Mouse (Mus musculus) limb, embryonic 12.5 days (tissue): ENCODE data around the gene Ssbp2. TPM values are rescaled to one million over a fixed set of nuclear protein-coding genes. Genes with fewer than 3 reads are reported as not detected.

Source experiments
- ATAC-seq: fragments of 200-750 bp; cut with Nextera tagmentation; 2 replicates; pipeline ENCODE4 v1.8.0; 2017; ENCODE audit warnings: low read depth, moderate TSS enrichment; ENCODE audit not compliant: insufficient number of reproducible peaks, insufficient read depth, low FRiP score, low TSS enrichment
- H3K27ac ChIP-seq: fragments of 300-500 bp; sonication (generic); 2 replicates; pipeline ENCODE4 v1.5.1; 2016; ENCODE audit warnings: mild to moderate bottlenecking, moderate library complexity
- H3K27me3 ChIP-seq: fragments of 300-500 bp; sonication (generic); 2 replicates; pipeline ENCODE4 v1.6.1; 2016; ENCODE audit warnings: mild to moderate bottlenecking, moderate library complexity
- H3K36me3 ChIP-seq: fragments of 300-500 bp; sonication (generic); 2 replicates; pipeline ENCODE4 v1.6.1; 2016; ENCODE audit warnings: mild to moderate bottlenecking, moderate library complexity
- H3K4me1 ChIP-seq: fragments of 300-500 bp; sonication (generic); replicated peaks from 2 replicates; pipeline ENCODE4 v1.6.1; 2016
- H3K4me2 ChIP-seq: fragments of 300-500 bp; sonication (generic); 2 replicates; pipeline ENCODE4 v1.6.1; 2016; ENCODE audit warnings: mild to moderate bottlenecking, moderate library complexity
- H3K4me3 ChIP-seq: fragments of 300-500 bp; sonication (generic); replicated peaks from 2 replicates; pipeline ENCODE4 v1.5.1; 2016; ENCODE audit warnings: mild to moderate bottlenecking
- H3K9ac ChIP-seq: fragments of 300-500 bp; sonication (generic); replicated peaks from 2 replicates; pipeline ENCODE4 v1.6.1; 2016; ENCODE audit warnings: mild to moderate bottlenecking, moderate library complexity
- H3K9me3 ChIP-seq: fragments of 300-500 bp; sonication (generic); 2 replicates; pipeline ENCODE4 v1.6.1; 2016; ENCODE audit warnings: mild to moderate bottlenecking, moderate library complexity
- WGBS: fragments of 180-500 bp; shearing (Covaris S2); methylation state at CpG from one replicate; pipeline ENCODE4 v1.1.7; 2016; 5-methylcytosine and 5-hydroxymethylcytosine counted together
- polyA plus RNA-seq: library from polyadenylated mRNA; unstranded; fragments of >200 nt; fragmentation: Nextera tagmentation; extraction: Ambion mirVana; gene quantifications from 2 replicates; pipeline ENCODE4 v1.2.1, GENCODE M21; 2016

Ssbp2 gene
- polyA plus RNA-seq, 1 experiment from 2014 or later: 235 TPM

DNA sequence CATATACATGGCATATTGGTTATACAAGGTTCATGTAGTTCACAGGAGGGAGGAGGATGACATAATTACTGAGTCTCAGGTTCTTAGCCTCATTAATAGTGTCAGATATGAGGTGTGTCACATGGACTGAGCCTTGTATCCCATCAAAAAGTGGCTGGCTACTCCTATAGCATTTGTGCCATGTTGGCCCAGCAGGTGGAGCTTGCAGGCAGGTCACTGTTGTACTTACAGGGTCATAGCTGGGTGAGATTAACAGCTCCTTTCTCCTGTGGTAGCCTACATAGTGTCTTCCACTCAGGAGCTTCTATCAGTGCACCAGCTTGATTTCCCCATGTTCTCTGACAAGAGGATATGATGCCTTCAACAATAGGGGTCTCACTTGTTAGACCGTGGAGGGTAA, 135.2 kb downstream of the Ssbp2 start:
- H3K9ac ChIP-seq: no peak overlapping the region
- H3K4me2 ChIP-seq: no peak overlapping the region
- H3K9me3 ChIP-seq: no peaks in the 10 kb centered on the region
- H3K36me3 ChIP-seq: 0 out of 2 replicates have a peak, but pooled peaks cover 9% of the 10 kb centered on the region
- 94% methylated on average over 1 of the region's 1 CpGs for WGBS
- no peaks in the 10 kb centered on the region for H3K27me3 ChIP-seq
- no peak overlapping the region for H3K27ac ChIP-seq
- H3K4me3 ChIP-seq: no peak overlapping the region
- no peak for ATAC-seq
- H3K4me1 ChIP-seq: no peaks in the 10 kb centered on the region

- WGBS: 95% methylated on average over 3 of the region's 3 CpGs
- Histone ChIP-seq H3K27me3 (no peaks in the 10 kb centered on the region), H3K36me3 (peaks cover 13% of the 10 kb centered on the region; the same call in 1 of the 2 replicates), H3K9me3 (no peaks in the 10 kb centered on the region), H3K27ac (no peak overlapping the region), H3K4me2 (no peak overlapping the region), H3K9ac (no peak overlapping the region), H3K4me3 (no peak overlapping the region), H3K4me1 (no peaks in the 10 kb centered on the region)
- ATAC-seq: no peak
Observed at GRCm38 (mm10) chr13:91599594-91599993, 139.5 kb downstream of the Ssbp2 start.

GRCm38 (mm10) chr13:91605043-91605840, 145.2 kb downstream of the Ssbp2 start:
- H3K4me3 ChIP-seq: no peak overlapping the region
- no peak overlapping the region for H3K4me2 ChIP-seq
- H3K9me3 ChIP-seq: no peaks in the 10 kb centered on the region
- H3K4me1 ChIP-seq: no peaks in the 10 kb centered on the region
- H3K27me3 ChIP-seq: no peaks in the 10 kb centered on the region
- H3K36me3 ChIP-seq: peaks cover 4% of the 10 kb centered on the region; the same call in 1 of the 2 replicates
- no peak overlapping the region for H3K27ac ChIP-seq
- ATAC-seq: no peak
- no peak overlapping the region for H3K9ac ChIP-seq
- WGBS: 83% methylated on average over 7 of the region's 7 CpGs

DNA sequence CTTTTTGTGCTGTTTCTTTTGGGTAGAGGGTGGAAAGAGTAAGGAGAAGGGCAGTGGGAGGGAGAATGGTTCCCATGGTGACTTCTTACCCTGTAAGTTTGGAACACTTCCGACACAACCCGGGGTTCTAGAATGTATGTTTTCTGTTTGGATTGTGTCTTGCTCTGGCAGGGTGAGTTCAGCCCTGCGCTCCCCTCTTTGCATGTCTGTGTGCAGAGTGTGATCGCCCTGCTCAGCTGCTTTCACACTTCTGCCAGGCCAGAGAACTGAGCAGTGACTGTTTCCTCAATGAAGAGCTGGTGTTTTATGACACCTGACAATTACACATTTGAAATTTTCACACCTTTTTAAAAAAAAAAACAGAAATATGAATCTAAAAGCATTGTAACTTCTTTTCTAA, 150.5 kb downstream of the Ssbp2 start:
- no peak for ATAC-seq
- WGBS: 79% methylated on average over 4 of the region's 4 CpGs
- H3K27me3 ChIP-seq: no peaks in the 10 kb centered on the region
- no peaks in the 10 kb centered on the region; the same call in 1 of the 2 replicates for H3K36me3 ChIP-seq
- H3K4me1 ChIP-seq: no peaks in the 10 kb centered on the region
- H3K4me3 ChIP-seq: no peak overlapping the region
- H3K9me3 ChIP-seq: no peaks in the 10 kb centered on the region
- H3K9ac ChIP-seq: no peak overlapping the region
- no peak overlapping the region for H3K4me2 ChIP-seq
- H3K27ac ChIP-seq: no peak overlapping the region

DNA sequence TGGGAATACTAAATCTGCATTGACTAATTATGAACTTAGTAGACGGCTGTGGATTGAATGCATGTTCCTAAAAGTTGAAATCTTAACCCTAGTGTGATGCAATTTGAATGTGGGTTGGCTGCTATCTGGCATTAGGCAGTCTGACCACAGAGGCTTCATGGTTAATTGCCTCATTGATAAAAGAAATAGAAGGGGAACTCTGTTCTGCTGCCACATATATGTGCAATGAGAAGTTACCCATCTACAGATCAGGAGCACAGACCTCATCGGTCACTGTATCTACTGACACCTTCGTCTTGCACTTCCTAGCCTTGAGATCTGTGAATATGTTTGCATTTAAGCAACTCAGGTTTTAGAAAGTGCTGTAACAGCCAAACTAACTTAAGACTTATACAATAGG, 151.8 kb downstream of the Ssbp2 start:
- no peaks in the 10 kb centered on the region for H3K4me1 ChIP-seq
- no peaks in the 10 kb centered on the region for H3K36me3 ChIP-seq
- H3K4me2 ChIP-seq: no peak overlapping the region
- WGBS: 87% methylated on average over 3 of the region's 3 CpGs
- no peak for ATAC-seq
- no peaks in the 10 kb centered on the region for H3K27me3 ChIP-seq
- H3K9me3 ChIP-seq: no peaks in the 10 kb centered on the region
- no peak overlapping the region for H3K27ac ChIP-seq
- H3K9ac ChIP-seq: no peak overlapping the region
- H3K4me3 ChIP-seq: no peak overlapping the region

GRCm38 (mm10) chr13:91612578-91612977, 152.5 kb downstream of the Ssbp2 start:
- Histone ChIP-seq H3K9ac (no peak overlapping the region), H3K36me3 (no peaks in the 10 kb centered on the region), H3K4me1 (no peaks in the 10 kb centered on the region), H3K4me2 (no peak overlapping the region), H3K27ac (no peak overlapping the region), H3K9me3 (no peaks in the 10 kb centered on the region), H3K4me3 (no peak overlapping the region), H3K27me3 (no peaks in the 10 kb centered on the region)
- no peak for ATAC-seq
- WGBS: 94% methylated on average over 4 of the region's 4 CpGs

GRCm38 (mm10) chr13:91616050-91616449, 156.0 kb downstream of the Ssbp2 start:
- Histone ChIP-seq H3K27me3 (no peaks in the 10 kb centered on the region), H3K4me2 (no peak overlapping the region), H3K36me3 (peaks cover 21% of the 10 kb centered on the region), H3K4me1 (no peaks in the 10 kb centered on the region), H3K9ac (no peak overlapping the region), H3K4me3 (no peak overlapping the region), H3K27ac (no peak overlapping the region), H3K9me3 (no peaks in the 10 kb centered on the region)
- ATAC-seq: no peak
- 86% methylated on average over 3 of the region's 3 CpGs for WGBS

- no peak for ATAC-seq
- no peak overlapping the region for H3K9ac ChIP-seq
- no peaks in the 10 kb centered on the region for H3K27me3 ChIP-seq
- no peaks in the 10 kb centered on the region for H3K9me3 ChIP-seq
- H3K4me1 ChIP-seq: no peaks in the 10 kb centered on the region
- 89% methylated on average over 5 of the region's 5 CpGs for WGBS
- H3K36me3 ChIP-seq: peaks cover 23% of the 10 kb centered on the region
- H3K4me2 ChIP-seq: no peak overlapping the region
- H3K27ac ChIP-seq: no peak overlapping the region
- no peak overlapping the region for H3K4me3 ChIP-seq
Observed at GRCm38 (mm10) chr13:91616876-91617275, 156.8 kb downstream of the Ssbp2 start.

GRCm38 (mm10) chr13:91619431-91619830, 159.3 kb downstream of the Ssbp2 start:
- no peak overlapping the region for H3K9ac ChIP-seq
- H3K4me2 ChIP-seq: no peak overlapping the region
- peaks cover 25% of the 10 kb centered on the region for H3K36me3 ChIP-seq
- no peak overlapping the region for H3K27ac ChIP-seq
- H3K4me1 ChIP-seq: no peaks in the 10 kb centered on the region
- ATAC-seq: no peak
- H3K9me3 ChIP-seq: no peaks in the 10 kb centered on the region
- no peaks in the 10 kb centered on the region for H3K27me3 ChIP-seq
- no peak overlapping the region for H3K4me3 ChIP-seq
- 63% methylated on average over 1 of the region's 1 CpGs for WGBS

GRCm38 (mm10) chr13:91620541-91620940, 160.5 kb downstream of the Ssbp2 start:
- H3K27me3 ChIP-seq: no peaks in the 10 kb centered on the region
- no peak overlapping the region for H3K27ac ChIP-seq
- no peak overlapping the region for H3K9ac ChIP-seq
- ATAC-seq: no peak
- no peak overlapping the region for H3K4me3 ChIP-seq
- H3K4me1 ChIP-seq: no peaks in the 10 kb centered on the region
- no peaks in the 10 kb centered on the region for H3K9me3 ChIP-seq
- no peak overlapping the region for H3K4me2 ChIP-seq
- 93% methylated on average over 3 of the region's 3 CpGs for WGBS
- peaks cover 28% of the 10 kb centered on the region for H3K36me3 ChIP-seq

GRCm38 (mm10) chr13:91631291-91631799, 171.3 kb downstream of the Ssbp2 start:
- ATAC-seq: no peak

GRCm38 (mm10) chr13:91634123-91634522, 174.0 kb downstream of the Ssbp2 start:
- H3K27ac ChIP-seq: no peak overlapping the region
- WGBS: 48% methylated on average over 7 of the region's 7 CpGs
- no peak overlapping the region for H3K4me2 ChIP-seq
- no peaks in the 10 kb centered on the region for H3K36me3 ChIP-seq
- H3K9ac ChIP-seq: no peak overlapping the region
- no peaks in the 10 kb centered on the region for H3K27me3 ChIP-seq
- H3K9me3 ChIP-seq: no peaks in the 10 kb centered on the region
- no peak overlapping the region for H3K4me3 ChIP-seq
- ATAC-seq: no peak
- peaks cover 16% of the 10 kb centered on the region for H3K4me1 ChIP-seq

More at GRCm38 (mm10) chr13:91631291-91631799, 171.3 kb downstream of the Ssbp2 start:
- Histone ChIP-seq H3K4me1 (peaks cover 16% of the 10 kb centered on the region), H3K36me3 (no peaks in the 10 kb centered on the region), H3K27me3 (no peaks in the 10 kb centered on the region), H3K4me3 (no peak overlapping the region), H3K4me2 (no peak overlapping the region), H3K9me3 (no peaks in the 10 kb centered on the region), H3K27ac (0 out of 2 replicates have a peak overlapping the region, but pooled peaks have one; percentile 29), H3K9ac (no peak overlapping the region)
- 46% methylated on average over 9 of the region's 9 CpGs for WGBS
